Mouse (Mus musculus) stomach, embryonic 15.5 days (tissue): ENCODE data around the gene Tagln3. TPM values are rescaled to one million over a fixed set of nuclear protein-coding genes. Genes with fewer than 3 reads are reported as not detected.

Experiments used
- ATAC-seq: fragments of 200-750 bp; cut with Nextera tagmentation; 2 replicates; pipeline ENCODE4 v1.8.0; 2017; ENCODE audit warnings: low read depth, moderate number of reproducible peaks, moderate TSS enrichment; ENCODE audit not compliant: insufficient read depth, low FRiP score
- H3K27ac ChIP-seq: fragments of 300-500 bp; sonication (generic); 2 replicates; pipeline ENCODE4 v1.5.1; 2015; ENCODE audit warnings: mild to moderate bottlenecking, inconsistent platforms
- H3K27me3 ChIP-seq: fragments of 300-500 bp; sonication (generic); replicated peaks from 2 replicates; pipeline ENCODE4 v1.6.1; 2015; ENCODE audit warnings: inconsistent platforms
- H3K36me3 ChIP-seq: fragments of 300-500 bp; sonication (generic); 2 replicates; pipeline ENCODE4 v1.6.1; 2015; ENCODE audit warnings: inconsistent platforms
- H3K4me1 ChIP-seq: fragments of 300-500 bp; sonication (generic); 2 replicates; pipeline ENCODE4 v1.6.1; 2015; ENCODE audit warnings: inconsistent platforms
- H3K4me2 ChIP-seq: fragments of 300-500 bp; sonication (generic); 2 replicates; pipeline ENCODE4 v1.6.1; 2015; ENCODE audit warnings: mild to moderate bottlenecking, inconsistent platforms
- H3K4me3 ChIP-seq: fragments of 300-500 bp; sonication (generic); replicated peaks from 2 replicates; pipeline ENCODE4 v1.5.1; 2015; ENCODE audit warnings: inconsistent platforms
- H3K9ac ChIP-seq: fragments of 300-500 bp; sonication (generic); 2 replicates; pipeline ENCODE4 v1.6.1; 2015; ENCODE audit warnings: inconsistent platforms
- H3K9me3 ChIP-seq: fragments of 300-500 bp; sonication (generic); 2 replicates; pipeline ENCODE4 v1.6.1; 2016; ENCODE audit warnings: inconsistent platforms
- WGBS: fragments of 180-500 bp; shearing (Covaris S2); methylation state at CpG from one replicate; pipeline ENCODE4 v1.1.7; 2015; 5-methylcytosine and 5-hydroxymethylcytosine counted together
- polyA plus RNA-seq: library from polyadenylated mRNA; unstranded; fragments of >200 nt; fragmentation: Nextera tagmentation; extraction: Ambion mirVana; gene quantifications from 2 replicates; pipeline ENCODE4 v1.2.1, GENCODE M21; 2015

The Tagln3 gene
- polyA plus RNA-seq, 1 experiment from 2014 or later: 27.1 TPM

GRCm38 (mm10) chr16:45713878-45714277 lies 10.5 kb downstream of the Tagln3 start:
- Histone ChIP-seq H3K4me2 (no peak overlapping the region), H3K27ac (no peak overlapping the region), H3K36me3 (no peaks in the 10 kb centered on the region), H3K4me1 (no peaks in the 10 kb centered on the region), H3K9ac (no peak overlapping the region), H3K27me3 (no peaks in the 10 kb centered on the region), H3K9me3 (no peaks in the 10 kb centered on the region), H3K4me3 (no peak overlapping the region)
- WGBS: 82% methylated on average over 1 of the region's 1 CpGs
- no peak for ATAC-seq

GRCm38 (mm10) chr16:45713261-45713660 lies 11.1 kb downstream of the Tagln3 start:
- Histone ChIP-seq H3K4me3 (no peak overlapping the region), H3K9me3 (no peaks in the 10 kb centered on the region), H3K36me3 (no peaks in the 10 kb centered on the region), H3K4me1 (no peaks in the 10 kb centered on the region), H3K27ac (no peak overlapping the region), H3K27me3 (no peaks in the 10 kb centered on the region), H3K9ac (no peak overlapping the region), H3K4me2 (no peak overlapping the region)
- no peak for ATAC-seq
- WGBS: 77% methylated on average over 5 of the region's 5 CpGs

GRCm38 (mm10) chr16:45711263-45711662 lies 13.1 kb downstream of the Tagln3 start:
- no peaks in the 10 kb centered on the region for H3K27me3 ChIP-seq
- no peak overlapping the region for H3K4me2 ChIP-seq
- no peak overlapping the region for H3K9ac ChIP-seq
- no peaks in the 10 kb centered on the region for H3K4me1 ChIP-seq
- WGBS: 70% methylated on average over 7 of the region's 7 CpGs
- no peaks in the 10 kb centered on the region for H3K36me3 ChIP-seq
- H3K9me3 ChIP-seq: no peaks in the 10 kb centered on the region
- H3K4me3 ChIP-seq: no peak overlapping the region
- no peak overlapping the region for H3K27ac ChIP-seq
- ATAC-seq: no peak

GRCm38 (mm10) chr16:45699301-45699700 lies 25.1 kb downstream of the Tagln3 start:
- Histone ChIP-seq H3K9me3 (no peaks in the 10 kb centered on the region), H3K27me3 (no peaks in the 10 kb centered on the region), H3K4me1 (no peaks in the 10 kb centered on the region), H3K4me2 (no peak overlapping the region), H3K9ac (no peak overlapping the region), H3K4me3 (no peak overlapping the region), H3K27ac (no peak overlapping the region), H3K36me3 (no peaks in the 10 kb centered on the region)
- 47% methylated on average over 5 of the region's 5 CpGs for WGBS
- no peak for ATAC-seq

GRCm38 (mm10) chr16:45697996-45698395 lies 26.4 kb downstream of the Tagln3 start:
- no peak overlapping the region for H3K27ac ChIP-seq
- no peaks in the 10 kb centered on the region for H3K36me3 ChIP-seq
- H3K9me3 ChIP-seq: no peaks in the 10 kb centered on the region
- ATAC-seq: no peak
- WGBS: 75% methylated on average over 6 of the region's 6 CpGs
- no peak overlapping the region for H3K4me2 ChIP-seq
- H3K27me3 ChIP-seq: no peaks in the 10 kb centered on the region
- no peaks in the 10 kb centered on the region for H3K4me1 ChIP-seq
- H3K4me3 ChIP-seq: no peak overlapping the region
- H3K9ac ChIP-seq: no peak overlapping the region

GRCm38 (mm10) chr16:45695445-45696160 lies 28.8 kb downstream of the Tagln3 start:
- H3K4me2 ChIP-seq: no peak overlapping the region
- no peaks in the 10 kb centered on the region for H3K9me3 ChIP-seq
- H3K27me3 ChIP-seq: no peaks in the 10 kb centered on the region
- H3K27ac ChIP-seq: no peak overlapping the region
- H3K4me3 ChIP-seq: no peak overlapping the region
- no peaks in the 10 kb centered on the region for H3K4me1 ChIP-seq
- no peaks in the 10 kb centered on the region for H3K36me3 ChIP-seq
- H3K9ac ChIP-seq: no peak overlapping the region
- no peak for ATAC-seq
- WGBS: 68% methylated on average over 9 of the region's 9 CpGs

- no peak within 1 kb of the TSS for H3K4me2 ChIP-seq
- H3K4me1 ChIP-seq: no peaks in the 10 kb centered on the region
- H3K27me3 ChIP-seq: no peaks in the 10 kb centered on the region
- ATAC-seq: no peak
- no peak within 1 kb of the TSS for H3K9ac ChIP-seq
- 61% methylated on average over 10 of the region's 10 CpGs for WGBS
- no peaks in the 10 kb centered on the region for H3K9me3 ChIP-seq
- no peak within 1 kb of the TSS for H3K4me3 ChIP-seq
- no peaks in the 10 kb centered on the region for H3K36me3 ChIP-seq
- H3K27ac ChIP-seq: no peak within 1 kb of the TSS
Measured at GRCm38 (mm10) chr16:45693558-45693957, 30.9 kb downstream of the Tagln3 start, which contains the start of gene Tmprss7. TSS of gene Tmprss7 (minus strand) at chr16:45693658.

GRCm38 (mm10) chr16:45692851-45693250 lies 31.6 kb downstream of the Tagln3 start:
- 78% methylated on average over 3 of the region's 3 CpGs for WGBS
- no peak for ATAC-seq

GRCm38 (mm10) chr16:45690178-45690577 lies 34.2 kb downstream of the Tagln3 start:
- Histone ChIP-seq H3K9ac (no peak overlapping the region), H3K36me3 (no peaks in the 10 kb centered on the region), H3K4me3 (no peak overlapping the region), H3K4me1 (no peaks in the 10 kb centered on the region), H3K4me2 (no peak overlapping the region), H3K9me3 (no peaks in the 10 kb centered on the region), H3K27me3 (no peaks in the 10 kb centered on the region), H3K27ac (no peak overlapping the region)
- no peak for ATAC-seq
- 19% methylated on average over 4 of the region's 4 CpGs for WGBS

More at GRCm38 (mm10) chr16:45692851-45693250, 31.6 kb downstream of the Tagln3 start:
- Histone ChIP-seq H3K4me3 (no peak overlapping the region), H3K27me3 (no peaks in the 10 kb centered on the region), H3K4me1 (no peaks in the 10 kb centered on the region), H3K4me2 (no peak overlapping the region), H3K27ac (no peak overlapping the region), H3K9me3 (no peaks in the 10 kb centered on the region), H3K9ac (no peak overlapping the region), H3K36me3 (no peaks in the 10 kb centered on the region)

GRCm38 (mm10) chr16:45686833-45687232 lies 37.6 kb downstream of the Tagln3 start:
- Histone ChIP-seq H3K27me3 (no peaks in the 10 kb centered on the region), H3K9ac (no peak overlapping the region), H3K36me3 (no peaks in the 10 kb centered on the region), H3K27ac (no peak overlapping the region), H3K9me3 (no peaks in the 10 kb centered on the region), H3K4me2 (no peak overlapping the region), H3K4me1 (no peaks in the 10 kb centered on the region), H3K4me3 (no peak overlapping the region)
- ATAC-seq: no peak
- 70% methylated on average over 3 of the region's 3 CpGs for WGBS

GRCm38 (mm10) chr16:45685295-45685694 lies 39.1 kb downstream of the Tagln3 start:
- WGBS: 61% methylated on average over 3 of the region's 3 CpGs
- H3K9ac ChIP-seq: no peak overlapping the region
- H3K36me3 ChIP-seq: no peaks in the 10 kb centered on the region
- H3K4me1 ChIP-seq: no peaks in the 10 kb centered on the region
- H3K4me2 ChIP-seq: no peak overlapping the region
- H3K27ac ChIP-seq: no peak overlapping the region
- ATAC-seq: no peak
- no peak overlapping the region for H3K4me3 ChIP-seq
- no peaks in the 10 kb centered on the region for H3K27me3 ChIP-seq
- no peaks in the 10 kb centered on the region for H3K9me3 ChIP-seq

GRCm38 (mm10) chr16:45684815-45685214 lies 39.6 kb downstream of the Tagln3 start:
- Histone ChIP-seq H3K27ac (no peak overlapping the region), H3K9ac (no peak overlapping the region), H3K36me3 (no peaks in the 10 kb centered on the region), H3K4me3 (no peak overlapping the region), H3K27me3 (no peaks in the 10 kb centered on the region), H3K4me2 (no peak overlapping the region), H3K4me1 (no peaks in the 10 kb centered on the region), H3K9me3 (no peaks in the 10 kb centered on the region)
- no peak for ATAC-seq
- 13% methylated on average over 8 of the region's 8 CpGs for WGBS

GRCm38 (mm10) chr16:45676462-45676861 lies 47.9 kb downstream of the Tagln3 start:
- WGBS: 40% methylated on average over 1 of the region's 1 CpGs

More at GRCm38 (mm10) chr16:45676462-45676861, 47.9 kb downstream of the Tagln3 start:
- no peak overlapping the region for H3K27ac ChIP-seq
- H3K9ac ChIP-seq: no peak overlapping the region
- no peak overlapping the region for H3K4me2 ChIP-seq
- no peaks in the 10 kb centered on the region for H3K36me3 ChIP-seq
- H3K4me3 ChIP-seq: no peak overlapping the region
- no peaks in the 10 kb centered on the region for H3K27me3 ChIP-seq
- H3K4me1 ChIP-seq: no peaks in the 10 kb centered on the region
- no peak for ATAC-seq
- H3K9me3 ChIP-seq: no peaks in the 10 kb centered on the region
